Mouse (Mus musculus): ENCODE measurements around the gene Ccdc13.

GRCm38 (mm10) chr9:121865425-121866008, 26.3 kb upstream of the Ccdc13 start:
- TF ChIP-seq FLI1 (IDR thresholded peaks at IDR 0.05; ENCODE audit: low read length) (no peak), GATA1 (IDR thresholded peaks at IDR 0.05; ENCODE audit: borderline replicate concordance, low read length) (no peak)

All from megakaryocyte, embryonic 14.5 days (primary cell).